Comparison of ENCODE assay signal across 8 mouse cellular contexts in the genomic region with DNA sequence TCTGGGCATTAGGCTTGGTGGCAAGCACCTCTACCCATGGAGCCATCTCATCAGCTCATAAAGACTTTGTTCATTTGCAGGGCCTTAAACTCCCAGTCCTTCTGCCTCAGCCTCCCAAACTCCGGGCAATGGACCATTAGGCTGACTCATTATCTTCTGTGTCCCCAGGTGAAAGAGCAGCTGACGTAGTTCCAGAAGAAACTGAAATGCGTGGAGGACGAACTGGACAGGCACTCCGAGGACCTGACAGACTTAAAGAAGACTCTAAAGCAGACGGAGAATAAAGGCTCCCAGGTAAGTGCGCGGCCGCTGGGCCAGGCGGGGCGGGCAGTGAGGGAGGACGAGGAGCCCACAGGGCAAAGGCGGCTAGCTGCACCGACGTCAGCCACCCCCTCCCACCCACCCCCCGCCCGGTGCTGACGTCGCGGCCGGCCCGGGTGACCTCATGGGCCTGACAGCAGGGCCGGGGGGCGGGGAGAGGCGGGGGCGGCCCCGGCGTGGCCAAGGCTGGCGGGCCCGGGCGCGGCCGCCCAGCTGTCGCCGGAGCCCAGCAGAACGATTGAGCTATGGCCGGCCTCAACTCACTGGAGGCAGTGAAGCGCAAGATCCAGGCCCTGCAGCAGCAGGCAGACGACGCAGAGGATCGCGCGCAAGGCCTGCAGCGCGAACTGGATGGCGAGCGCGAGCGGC. TPM values are rescaled to one million over a fixed set of nuclear protein-coding genes. Genes with fewer than 3 reads are reported as not detected.
DNase-seq lines count a peak whose midpoint lies in the region; ATAC-seq and TF ChIP-seq lines count a peak whose summit lies in the region.

Gene Tpm4, plus strand, starts transcription at position 220 of the 690 bp plus-strand sequence.

- peak within 1 kb of the TSS; percentile 85 for H3K4me2 ChIP-seq in heart, embryonic 12.5 days
- H3K4me2 ChIP-seq in kidney, embryonic 15.5 days, result peak within 1 kb of the TSS; percentile 83
- H3K4me2 ChIP-seq in liver, embryonic 11.5 days, result peak within 1 kb of the TSS; percentile 96

- WGBS in heart, embryonic 12.5 days, result under 1% methylated on average over 43 of the region's 49 CpGs
- WGBS in kidney, embryonic 15.5 days, result under 1% methylated on average over 48 of the region's 49 CpGs
- WGBS in liver, embryonic 11.5 days, result 1% methylated on average over 44 of the region's 49 CpGs

- H3K9ac ChIP-seq in heart, embryonic 12.5 days, result peak within 1 kb of the TSS; percentile 97
- peak within 1 kb of the TSS; percentile 88 for H3K9ac ChIP-seq in kidney, embryonic 15.5 days
- peak within 1 kb of the TSS; percentile 89 for H3K9ac ChIP-seq in liver, embryonic 11.5 days (ENCODE audit: low read depth, low read length)

- H3K27me3 ChIP-seq in heart, embryonic 12.5 days (replicated peaks), result no peaks in the 10 kb centered on the region
- no peaks in the 10 kb centered on the region for H3K27me3 ChIP-seq in kidney, embryonic 15.5 days
- peaks cover 4% of the 10 kb centered on the region; the same call in 1 of the 2 replicates for H3K27me3 ChIP-seq in liver, embryonic 11.5 days (replicated peaks; ENCODE audit: control insufficient read depth, insufficient read depth, low read length)

- H3K9me3 ChIP-seq in heart, embryonic 12.5 days (replicated peaks), result no peaks in the 10 kb centered on the region
- no peaks in the 10 kb centered on the region for H3K9me3 ChIP-seq in kidney, embryonic 15.5 days (replicated peaks)
- H3K9me3 ChIP-seq in liver, embryonic 11.5 days (ENCODE audit: control insufficient read depth, low read length), result no peaks in the 10 kb centered on the region

- peak; percentile 86 for ATAC-seq in heart, embryonic 12.5 days (ENCODE audit: insufficient number of reproducible peaks, low FRiP score)
- peak; percentile 89 for ATAC-seq in kidney, embryonic 15.5 days (replicated peaks; ENCODE audit: low FRiP score)
- peak; percentile 74 for ATAC-seq in liver, embryonic 11.5 days (replicated peaks; ENCODE audit: low FRiP score)

- H3K27ac ChIP-seq in embryonic fibroblast, embryonic 13.5 days (ENCODE audit: insufficient read depth, low read length), result peak within 1 kb of the TSS; percentile 99
- peak within 1 kb of the TSS; percentile 99 for H3K27ac ChIP-seq in heart, embryonic 12.5 days (ENCODE audit: poor library complexity, severe bottlenecking)
- H3K27ac ChIP-seq in kidney, embryonic 15.5 days, result peak within 1 kb of the TSS; percentile 100
- H3K27ac ChIP-seq in liver, embryonic 11.5 days (ENCODE audit: low read depth, low read length), result peak within 1 kb of the TSS; percentile 92

- peak; percentile 85 for TF ChIP-seq POLR2A in embryonic fibroblast, embryonic 13.5 days (IDR thresholded peaks at IDR 0.05; ENCODE audit: low read depth, low read length)

- peak; percentile 68 for DNase-seq in 416B (ENCODE audit: low read depth)
- DNase-seq in adrenal gland, postnatal 25 days, result peak; percentile 81
- DNase-seq in liver, embryonic 11.5 days (ENCODE audit: low spot score), result peak; percentile 76
- peak; percentile 18 to 34 for DNase-seq in monocyte, adult 2 months (ENCODE audit: low read depth in 1 of 2, low spot score in 2 of 2)
- peak; percentile 56 to 77 for DNase-seq in spleen, postnatal 4 days (ENCODE audit: low spot score in 2 of 2)

- H3K4me3 ChIP-seq in embryonic fibroblast, embryonic 13.5 days (ENCODE audit: insufficient read depth, low read length), result peak within 1 kb of the TSS; percentile 86
- peak within 1 kb of the TSS; percentile 91 for H3K4me3 ChIP-seq in heart, embryonic 12.5 days
- H3K4me3 ChIP-seq in kidney, embryonic 15.5 days (replicated peaks), result peak within 1 kb of the TSS; percentile 59
- peak within 1 kb of the TSS; percentile 75 for H3K4me3 ChIP-seq in liver, embryonic 11.5 days (ENCODE audit: low read depth, low read length)

- no peak for TF ChIP-seq CTCF in embryonic fibroblast, embryonic 13.5 days (IDR thresholded peaks at IDR 0.05; ENCODE audit: borderline replicate concordance, insufficient read depth, low read length)

- peaks cover 11% of the 10 kb centered on the region for H3K4me1 ChIP-seq in embryonic fibroblast, embryonic 13.5 days (ENCODE audit: control insufficient read depth, insufficient read depth, low read length)
- peaks cover 27% of the 10 kb centered on the region for H3K4me1 ChIP-seq in heart, embryonic 12.5 days (replicated peaks)
- peaks cover 49% of the 10 kb centered on the region for H3K4me1 ChIP-seq in kidney, embryonic 15.5 days
- H3K4me1 ChIP-seq in liver, embryonic 11.5 days (replicated peaks; ENCODE audit: control insufficient read depth, insufficient read depth, low read length), result peaks cover 19% of the 10 kb centered on the region

- peaks cover 22% of the 10 kb centered on the region for H3K36me3 ChIP-seq in heart, embryonic 12.5 days
- H3K36me3 ChIP-seq in kidney, embryonic 15.5 days, result peaks cover 18% of the 10 kb centered on the region
- H3K36me3 ChIP-seq in liver, embryonic 11.5 days (ENCODE audit: control insufficient read depth, insufficient read depth, low read length), result peaks cover 12% of the 10 kb centered on the region

RNA-seq across cellular contexts. Expression of gene Tpm4, which starts in this region (rescaled TPM):
- 219 and 260 TPM in 2 replicates for total RNA-seq in adrenal gland, postnatal 25 days (2021)
- 1,203 and 1,448 TPM in 2 replicates for polyA plus RNA-seq in embryonic fibroblast, embryonic 13.5 days (2011; ENCODE audit: insufficient read length, low read depth, missing spikeins)
- polyA plus RNA-seq in heart, embryonic 12.5 days (2016; fragmentation: Nextera tagmentation; extraction: Ambion mirVana), result 399 and 414 TPM in 2 replicates
- polyA plus RNA-seq in kidney, embryonic 15.5 days (2015; fragmentation: Nextera tagmentation; extraction: Ambion mirVana), result 770 and 775 TPM in 2 replicates
- polyA plus RNA-seq in liver, embryonic 11.5 days (2014; fragmentation: Nextera tagmentation; extraction: Ambion mirVana), result 277 and 281 TPM in 2 replicates

Comparison
In these comparisons a context has a peak if more than half of its experiments do, and no peak if none do; other contexts are left out.
1. Peak in every context shown above with its lines: DNase-seq, ATAC-seq, H3K4me3 ChIP-seq and H3K27ac ChIP-seq.
2. DNase-seq: peak in every context shown above with its lines; median percentile 81 in adrenal gland, postnatal 25 days; 76 in liver, embryonic 11.5 days; 68 in 416B; 66 in spleen, postnatal 4 days; 26 in monocyte, adult 2 months.